Mouse (Mus musculus) G1E (cell line): ENCODE measurements around the gene Praf2.

ENCODE experiments used
- CTCF ChIP-seq: IDR thresholded peaks from 2 replicates; pipeline ENCODE4 v1.5.1; 2012; ENCODE audit warnings: low read depth, low read length, inconsistent platforms, mixed read lengths
- GATA1 ChIP-seq: IDR thresholded peaks from 2 replicates; pipeline ENCODE4 v1.6.1; 2012; ENCODE audit warnings: borderline replicate concordance, low read length, inconsistent platforms, mixed read lengths
- TAL1 ChIP-seq: conservative IDR thresholded peaks from 2 replicates; pipeline ENCODE4 v1.6.1; 2012; ENCODE audit warnings: low read depth, low read length, inconsistent platforms, mixed read lengths

DNA sequence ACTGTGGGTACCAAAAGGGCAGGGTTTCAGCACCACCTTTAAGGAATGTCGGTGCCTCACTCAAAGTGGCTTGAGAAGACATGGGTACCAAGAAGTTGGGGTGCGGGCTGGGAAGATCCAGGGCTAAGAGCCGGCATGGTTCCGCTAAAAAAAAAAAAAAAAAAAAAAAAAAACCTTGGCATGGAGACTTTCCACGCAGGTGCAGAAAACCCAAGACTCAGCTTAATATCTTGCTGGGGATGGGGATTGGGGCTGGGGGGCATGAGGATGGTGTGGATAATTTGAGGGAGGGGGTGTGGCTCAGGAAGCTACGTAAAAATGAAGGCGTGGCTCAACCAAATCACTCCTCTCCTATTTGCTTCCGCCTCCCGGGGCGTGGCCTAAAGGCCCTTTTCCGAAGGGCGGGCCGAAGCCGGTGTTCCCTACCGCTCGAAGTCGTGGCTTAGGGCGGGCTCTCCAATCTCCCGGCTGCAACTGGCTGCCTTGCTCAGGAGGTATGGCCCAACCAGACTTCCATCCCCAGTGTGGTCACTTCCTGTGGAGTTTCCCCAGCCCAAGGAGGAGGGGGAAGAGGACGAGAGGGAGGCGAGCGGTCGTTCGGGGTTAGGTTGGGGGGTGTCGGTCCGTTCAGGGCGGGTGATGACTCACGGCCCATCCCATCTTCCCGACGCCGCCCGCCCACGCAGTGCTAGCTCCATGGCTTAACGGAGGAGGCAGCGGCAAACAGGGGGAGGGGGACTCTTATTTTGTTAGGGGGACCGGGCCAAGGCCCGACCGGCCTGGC lies 34.1 kb downstream of the Praf2 start, which contains the start of gene Tfe3:
- TF ChIP-seq CTCF (no peak), GATA1 (no peak), TAL1 (no peak)
